Comparison of ENCODE assay signal across 10 mouse cellular contexts in the genomic region with DNA sequence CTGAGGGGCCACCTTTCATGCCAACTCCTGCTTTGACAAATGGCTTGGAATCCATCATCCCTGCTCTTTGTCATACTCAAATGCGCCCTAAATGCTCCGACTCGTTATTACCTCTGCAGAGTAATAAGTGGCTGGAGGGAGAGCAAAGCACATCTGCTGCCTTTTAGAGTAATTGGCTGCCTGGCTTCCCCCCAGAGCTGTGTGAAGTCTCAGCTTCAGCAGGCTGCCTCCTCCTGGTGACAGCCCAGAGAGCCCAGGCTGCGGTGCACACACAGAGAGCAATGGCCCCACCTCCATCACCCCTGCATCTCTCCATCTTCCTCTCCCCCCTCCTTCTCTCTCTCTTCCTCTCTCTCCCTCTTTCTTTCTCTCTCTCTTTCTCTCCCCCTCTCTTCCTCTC. TPM values are rescaled to one million over a fixed set of nuclear protein-coding genes. Genes with fewer than 3 reads are reported as not detected.
A peak's percentile ranks its signal among the peaks of the same experiment; 100 is the strongest.
DNase-seq lines count a peak whose midpoint lies in the region; ATAC-seq lines count a peak whose summit lies in the region.
"Had no signal": no experiment of that assay in that cellular context is flagged by ENCODE, and none has a peak within 500 bp of the region (broad histone marks: within the 10 kb centered on the region; RNA-seq: fewer than 3 reads in every experiment).

No protein-coding gene starts in this region.

- H3K36me3 ChIP-seq in forebrain, embryonic 13.5 days (ENCODE audit: poor library complexity, severe bottlenecking) = no peaks in the 10 kb centered on the region
- no peaks in the 10 kb centered on the region for H3K36me3 ChIP-seq in limb, embryonic 15.5 days
- H3K36me3 ChIP-seq: liver, embryonic 13.5 days had no signal

- 27% methylated on average over 4 of the region's 4 CpGs for WGBS in forebrain, embryonic 13.5 days
- 9% methylated on average over 4 of the region's 4 CpGs for WGBS in limb, embryonic 15.5 days

- peak; percentile 84 for ATAC-seq in forebrain, embryonic 13.5 days
- ATAC-seq in limb, embryonic 15.5 days (ENCODE audit: insufficient number of reproducible peaks, low FRiP score, low TSS enrichment, low read depth) = no peak
- ATAC-seq: Patski had no signal

- peak overlapping the region; percentile 76 for H3K27ac ChIP-seq in forebrain, embryonic 13.5 days
- H3K27ac ChIP-seq in limb, embryonic 15.5 days = no peak overlapping the region
- H3K27ac ChIP-seq: liver, embryonic 13.5 days had no signal

- peak overlapping the region; percentile 18; the same call in 1 of the 2 replicates for H3K4me2 ChIP-seq in forebrain, embryonic 13.5 days
- 0 out of 2 replicates have a peak overlapping the region, but pooled peaks have one; percentile 8 for H3K4me2 ChIP-seq in limb, embryonic 15.5 days
- H3K4me2 ChIP-seq: liver, embryonic 13.5 days had no signal

- H3K4me3 ChIP-seq in forebrain, embryonic 13.5 days = no peak overlapping the region
- H3K4me3 ChIP-seq in limb, embryonic 15.5 days = no peak overlapping the region
- H3K4me3 ChIP-seq: liver, embryonic 13.5 days had no signal

- peaks cover 33% of the 10 kb centered on the region for H3K4me1 ChIP-seq in forebrain, embryonic 13.5 days
- H3K4me1 ChIP-seq in limb, embryonic 15.5 days = peaks cover 15% of the 10 kb centered on the region; the same call in 1 of the 2 replicates

- peak; percentile 46 to 53 for DNase-seq in right cerebral cortex, adult 2 months (ENCODE audit: low spot score in 2 of 2)
- no peak for DNase-seq in right cerebral cortex, postnatal 10 days (ENCODE audit: low spot score in 2 of 2)
- DNase-seq in urinary bladder, postnatal 4 days (ENCODE audit: low spot score in 2 of 2) = no peak
- DNase-seq in ovary, postnatal 14 days (ENCODE audit: low spot score) = no peak
- no peak for DNase-seq in gastrocnemius, postnatal 25 days
- DNase-seq: liver, embryonic 13.5 days; thymus, adult 18-20 months had no signal

- H3K27me3 ChIP-seq in forebrain, embryonic 13.5 days = no peaks in the 10 kb centered on the region
- H3K27me3 ChIP-seq in limb, embryonic 15.5 days = 0 out of 2 replicates have a peak, but pooled peaks cover 2% of the 10 kb centered on the region
- H3K27me3 ChIP-seq: Patski had no signal

- peak overlapping the region; percentile 34; the same call in 1 of the 2 replicates for H3K9ac ChIP-seq in forebrain, embryonic 13.5 days
- H3K9ac ChIP-seq in limb, embryonic 15.5 days = no peak overlapping the region
- H3K9ac ChIP-seq: liver, embryonic 13.5 days had no signal

- H3K9me3 ChIP-seq in forebrain, embryonic 13.5 days (replicated peaks) = no peaks in the 10 kb centered on the region
- H3K9me3 ChIP-seq in limb, embryonic 15.5 days = no peaks in the 10 kb centered on the region
- H3K9me3 ChIP-seq: liver, embryonic 13.5 days had no signal

RNA-seq across cellular contexts. Expression of a gene that starts 25.5 kb away (rescaled TPM):
- 5.7 and 6.3 TPM in 2 replicates for polyA plus RNA-seq in forebrain, embryonic 13.5 days (2015; fragmentation: Nextera tagmentation; extraction: Ambion mirVana)
- polyA plus RNA-seq in limb, embryonic 15.5 days (2015; fragmentation: Nextera tagmentation; extraction: Ambion mirVana) = 0.76 and 1.4 TPM in 2 replicates
- total RNA-seq in gastrocnemius, postnatal 25 days (2021) = under 1 TPM; 0.43 to 0.48 TPM
- polyA plus RNA-seq: liver, embryonic 13.5 days had no signal

Comparison
In these comparisons a context has a peak if more than half of its experiments do, and no peak if none do; other contexts are left out.
1. DNase-seq: peak in right cerebral cortex, adult 2 months (2 of 2); none in right cerebral cortex, postnatal 10 days (0 of 2), urinary bladder, postnatal 4 days (0 of 2), ovary, postnatal 14 days (single experiment) and gastrocnemius, postnatal 25 days (single experiment).